Mouse (Mus musculus) bone marrow, adult 2 months (tissue): ENCODE results near the gene 2310033P09Rik. TPM values are rescaled to one million over a fixed set of nuclear protein-coding genes. Genes with fewer than 3 reads are reported as not detected.
"Not testable (repeated sequence)": the region's sequence is repeated elsewhere in the genome, so short reads cannot be mapped to it uniquely, and the experiment has no call there.

Experiments
- H3K27ac ChIP-seq: fragments of 200-500 bp; 2 replicates; pipeline ENCODE4 v1.5.1; 2012; ENCODE audit warnings: low read depth, mild to moderate bottlenecking, control low read depth, inconsistent platforms, low read length; ENCODE audit not compliant: control insufficient read depth, poor library complexity, insufficient read depth
- H3K4me1 ChIP-seq: fragments of 200-500 bp; 2 replicates; pipeline ENCODE4 v1.6.1; 2011; ENCODE audit warnings: low read length; ENCODE audit not compliant: control insufficient read depth, insufficient read depth
- H3K4me3 ChIP-seq: fragments of 200-500 bp; replicated peaks from 2 replicates; pipeline ENCODE3; 2011; ENCODE audit warnings: mild to moderate bottlenecking, low read depth, low read length, control low read depth; ENCODE audit not compliant: control insufficient read depth
- CTCF ChIP-seq: fragments of 200-500 bp; IDR thresholded peaks from 2 replicates; pipeline ENCODE4 v1.5.1; 2011; ENCODE audit warnings: low read length, control low read depth; ENCODE audit not compliant: control insufficient read depth, insufficient read depth
- POLR2A ChIP-seq: fragments of 200-500 bp; IDR thresholded peaks from 2 replicates; pipeline ENCODE4 v1.6.1; 2011; ENCODE audit warnings: low read depth, mild to moderate bottlenecking, control low read depth, low read length, borderline replicate concordance; ENCODE audit not compliant: control insufficient read depth
- WGBS: fragments of 180-500 bp; shearing (Covaris S2); methylation state at CpG from one replicate; pipeline ENCODE4 v1.1.7; 2018; 5-methylcytosine and 5-hydroxymethylcytosine counted together
- polyA plus RNA-seq: library from polyadenylated mRNA; stranded (reverse); fragments of >200 nt; gene quantifications from 2 replicates; pipeline ENCODE4 v1.2.4, GENCODE M21; 2011; ENCODE audit warnings: low replicate concordance; ENCODE audit not compliant: missing spikeins, insufficient read depth, insufficient read length

2310033P09Rik gene
- polyA plus RNA-seq, 1 experiment: 32.8 TPM

- peaks cover 6% of the 10 kb centered on the region; the same call in 1 of the 2 replicates for H3K4me1 ChIP-seq
- 77% methylated on average over 5 of the region's 5 CpGs for WGBS
- no peak overlapping the region for H3K4me3 ChIP-seq
Observed at GRCm38 (mm10) chr11:59209580-59209979, 1.5 kb downstream of the 2310033P09Rik start.

GRCm38 (mm10) chr11:59210020-59210419 lies 1.9 kb downstream of the 2310033P09Rik start:
- no peak overlapping the region for H3K27ac ChIP-seq
- peaks cover 6% of the 10 kb centered on the region; the same call in 1 of the 2 replicates for H3K4me1 ChIP-seq
- H3K4me3 ChIP-seq: no peak overlapping the region
- TF ChIP-seq CTCF: no peak
- 92% methylated on average over 4 of the region's 4 CpGs for WGBS

More at GRCm38 (mm10) chr11:59209580-59209979, 1.5 kb downstream of the 2310033P09Rik start:
- no peak overlapping the region for H3K27ac ChIP-seq
- TF ChIP-seq POLR2A (no peak), CTCF (no peak)

GRCm38 (mm10) chr11:59211561-59211960 lies 3.4 kb downstream of the 2310033P09Rik start:
- H3K4me3 ChIP-seq, H3K27ac ChIP-seq, H3K4me1 ChIP-seq: not testable (repeated sequence)
- WGBS: 93% methylated on average over 9 of the region's 9 CpGs

DNA sequence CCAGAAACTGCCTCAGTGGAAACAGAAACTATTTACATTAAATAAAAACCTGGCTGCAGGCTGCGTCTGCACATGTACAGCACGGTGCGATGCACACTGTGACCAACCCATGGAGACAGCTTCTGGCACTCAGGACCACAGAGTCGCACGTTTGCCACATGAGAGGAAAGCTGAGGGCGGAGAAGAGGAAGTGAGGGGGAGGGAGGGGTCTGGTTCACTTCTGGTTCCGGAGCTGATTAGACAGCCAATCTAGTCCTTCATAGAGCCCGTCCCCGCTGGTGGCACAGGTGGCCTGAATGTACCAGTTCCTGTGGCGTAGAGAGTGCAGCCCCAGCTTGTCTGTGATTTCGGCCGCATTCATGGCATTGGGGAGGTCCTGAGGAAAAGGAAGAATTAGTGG lies 4.2 kb downstream of the 2310033P09Rik start:
- WGBS: 11% methylated on average over 12 of the region's 12 CpGs
- not testable (repeated sequence) for H3K27ac ChIP-seq, H3K4me1 ChIP-seq, H3K4me3 ChIP-seq

DNA sequence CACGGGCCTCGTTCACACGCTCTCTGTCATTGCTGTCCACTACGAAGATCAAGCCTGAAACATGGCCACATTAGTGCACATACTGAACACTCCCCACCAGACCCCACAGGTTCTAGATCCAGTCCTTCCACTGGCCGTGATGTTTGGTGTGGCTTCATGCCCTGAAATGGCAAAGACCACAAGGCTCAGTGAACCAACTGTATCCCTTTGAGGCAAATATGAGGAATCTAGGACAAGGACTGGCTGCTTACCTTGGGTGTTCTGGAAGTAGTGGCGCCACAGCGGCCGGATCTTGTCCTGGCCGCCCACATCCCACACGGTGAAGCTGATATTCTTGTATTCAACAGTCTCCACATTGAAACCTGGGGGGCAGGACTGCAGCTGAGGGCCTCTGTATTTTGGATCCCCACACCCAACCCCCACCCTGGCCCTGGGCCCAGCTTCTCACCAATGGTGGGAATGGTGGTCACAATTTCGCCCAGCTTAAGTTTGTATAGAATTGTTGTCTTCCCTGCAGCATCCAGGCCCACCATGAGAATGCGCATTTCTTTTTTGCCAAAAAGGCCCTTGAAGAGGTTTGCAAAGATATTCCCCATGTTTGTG lies 4.9 kb downstream of the 2310033P09Rik start:
- no peak overlapping the region for H3K27ac ChIP-seq
- H3K4me3 ChIP-seq: no peak overlapping the region
- 86% methylated on average over 12 of the region's 12 CpGs for WGBS
- TF ChIP-seq CTCF (no peak), POLR2A (no peak)
- H3K4me1 ChIP-seq: peaks cover 6% of the 10 kb centered on the region

GRCm38 (mm10) chr11:59216955-59217354 lies 8.8 kb downstream of the 2310033P09Rik start:
- Histone ChIP-seq H3K4me3 (no peak overlapping the region), H3K4me1 (peaks cover 7% of the 10 kb centered on the region), H3K27ac (no peak overlapping the region)
- TF ChIP-seq CTCF (no peak), POLR2A (no peak)
- WGBS: 19% methylated on average over 3 of the region's 3 CpGs

GRCm38 (mm10) chr11:59218389-59218998 lies 10.4 kb downstream of the 2310033P09Rik start:
- peaks cover 5% of the 10 kb centered on the region for H3K4me1 ChIP-seq
- 86% methylated on average over 4 of the region's 4 CpGs for WGBS

GRCm38 (mm10) chr11:59219064-59219463 lies 10.9 kb downstream of the 2310033P09Rik start:
- TF ChIP-seq CTCF (peak; percentile 39; the same call in 1 of the 2 replicates), POLR2A (no peak)
- no peak overlapping the region for H3K4me3 ChIP-seq
- no peak overlapping the region for H3K27ac ChIP-seq
- peaks cover 6% of the 10 kb centered on the region for H3K4me1 ChIP-seq

More at GRCm38 (mm10) chr11:59218389-59218998, 10.4 kb downstream of the 2310033P09Rik start:
- TF ChIP-seq POLR2A (no peak), CTCF (no peak)
- Histone ChIP-seq H3K27ac (no peak overlapping the region), H3K4me3 (no peak overlapping the region)

GRCm38 (mm10) chr11:59221604-59222003 lies 13.5 kb downstream of the 2310033P09Rik start:
- TF ChIP-seq CTCF: no peak
- no peak for TF ChIP-seq POLR2A
- peaks cover 10% of the 10 kb centered on the region for H3K4me1 ChIP-seq
- no peak overlapping the region for H3K27ac ChIP-seq
- H3K4me3 ChIP-seq: no peak overlapping the region
